Mouse (Mus musculus) neutrophil, adult 83 days (primary cell): ENCODE measurements around the gene Arhgap8. TPM values are rescaled to one million over a fixed set of nuclear protein-coding genes. Genes with fewer than 3 reads are reported as not detected.

ENCODE experiments used
- total RNA-seq, 2 experiments: library from RNA; stranded (reverse); gene quantifications; one replicate each; pipeline ENCODE4 v1.2.4; 2023

Arhgap8 gene
- not detected for total RNA-seq

DNA sequence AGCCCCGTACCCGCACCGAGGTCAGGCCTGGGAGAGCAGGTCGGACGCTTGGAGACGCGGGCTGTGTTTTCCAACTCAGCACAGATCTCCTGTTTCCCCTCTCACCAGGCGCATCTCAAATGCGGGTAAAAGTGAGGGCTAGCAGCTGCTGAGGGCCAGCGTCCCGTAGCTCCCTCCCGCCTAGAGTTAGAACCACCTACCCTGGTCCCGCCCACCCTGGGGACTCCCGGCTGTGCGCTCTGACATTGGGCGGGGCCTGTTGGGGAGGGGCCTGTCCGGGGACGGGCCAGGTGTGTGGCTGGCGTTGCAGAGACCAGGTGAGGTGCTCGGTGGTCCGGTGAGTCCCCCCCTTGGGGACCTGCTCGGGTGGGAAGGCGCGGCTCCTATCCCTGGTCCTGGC lies at the start of gene Arhgap8:
Gene Arhgap8 (plus strand): TSS at position 262 of the 400 bp plus-strand sequence.

Other genes with a start within 250 kb of the Arhgap8 start
- gene Rtl6, start 162.2 kb upstream of the Arhgap8 start, total RNA-seq: 1 to 10 TPM; 1.5 to 1.8 TPM
- gene Prr5, start 50.4 kb upstream of the Arhgap8 start, total RNA-seq: 1 to 10 TPM; 3.0 to 3.4 TPM
- 1 to 10 TPM; 1.2 to 1.6 TPM for gene Phf21b, start 136.0 kb downstream of the Arhgap8 start, total RNA-seq
- gene Gm29666, start 200.0 kb downstream of the Arhgap8 start, total RNA-seq: under 1 TPM; 0.20 to 0.26 TPM
- gene Nup50, start 203.4 kb downstream of the Arhgap8 start, total RNA-seq: 10 to 100 TPM; 38.7 to 43.4 TPM